Mouse (Mus musculus): Measurements from ENCODE around the gene Rnasel.
"Not testable (repeated sequence)": the region's sequence is repeated elsewhere in the genome, so short reads cannot be mapped to it uniquely, and the experiment has no call there.

Gene Rnasel

GRCm38 (mm10) chr1:153769571-153769970 is 20.3 kb downstream of the Rnasel start:
- not testable (repeated sequence) for DNase-seq (ENCODE audit: low read depth)

GRCm38 (mm10) chr1:153769998-153770775 is 21.0 kb downstream of the Rnasel start:
- no peak for DNase-seq (ENCODE audit: low read depth)

GRCm38 (mm10) chr1:153770776-153771167 is 21.5 kb downstream of the Rnasel start:
- DNase-seq (ENCODE audit: low read depth), result no peak

- no peak for DNase-seq (ENCODE audit: low read depth)
These were observed 25.9 kb downstream of the Rnasel start for GRCm38 (mm10) chr1:153775174-153775573.

- DNase-seq (ENCODE audit: low read depth), result no peak
These were observed 27.0 kb downstream of the Rnasel start for GRCm38 (mm10) chr1:153776257-153776656.

- DNase-seq (ENCODE audit: low read depth), result no peak
These were observed 29.0 kb downstream of the Rnasel start for GRCm38 (mm10) chr1:153778205-153778604.

- no peak for DNase-seq (ENCODE audit: low read depth)
These were observed 34.1 kb downstream of the Rnasel start for GRCm38 (mm10) chr1:153783339-153783738.

GRCm38 (mm10) chr1:153785608-153786007 is 36.4 kb downstream of the Rnasel start:
- DNase-seq (ENCODE audit: low read depth), result no peak

- no peak for DNase-seq (ENCODE audit: low read depth)
These were observed 41.5 kb downstream of the Rnasel start for GRCm38 (mm10) chr1:153790708-153791107.

GRCm38 (mm10) chr1:153794241-153794640 is 45.0 kb downstream of the Rnasel start:
- DNase-seq (ENCODE audit: low read depth), result no peak

- DNase-seq (ENCODE audit: low read depth), result no peak
These were observed 53.5 kb downstream of the Rnasel start for GRCm38 (mm10) chr1:153802691-153803090.

GRCm38 (mm10) chr1:153803530-153803929 is 54.3 kb downstream of the Rnasel start:
- DNase-seq (ENCODE audit: low read depth), result no peak

- peak; percentile 65 for DNase-seq (ENCODE audit: low read depth)
These were observed 58.3 kb downstream of the Rnasel start for GRCm38 (mm10) chr1:153807390-153807993.

Data from naive thymus-derived CD4-positive, alpha-beta T cell, adult 2 months (primary cell).